Mouse (Mus musculus) 3134 (cell line): ENCODE results near the gene Fmo9.

ENCODE experiments used
- DNase-seq: peaks from one replicate; pipeline ENCODE4 v3.0.0-alpha.2; 2011; ENCODE audit warnings: low spot score; ENCODE audit not compliant: insufficient read length; ENCODE audit errors: extremely low read depth

Fmo9 gene

GRCm38 (mm10) chr1:166681745-166682144, at the start of gene Fmo9:
Fmo9 (minus strand) TSS chr1:166681845.
- DNase-seq: no peak

- no peak for DNase-seq
Measured at GRCm38 (mm10) chr1:166730886-166731285, 49.2 kb upstream of the Fmo9 start.

- DNase-seq: no peak
Measured at GRCm38 (mm10) chr1:166730215-166730614, 48.6 kb upstream of the Fmo9 start.

GRCm38 (mm10) chr1:166710861-166711260, 29.2 kb upstream of the Fmo9 start:
- no peak for DNase-seq

GRCm38 (mm10) chr1:166702270-166702912, 20.7 kb upstream of the Fmo9 start:
- DNase-seq: no peak

- DNase-seq: no peak
Measured at GRCm38 (mm10) chr1:166669264-166669663, 12.4 kb downstream of the Fmo9 start.

GRCm38 (mm10) chr1:166660800-166661199, 20.8 kb downstream of the Fmo9 start:
- no peak for DNase-seq

- DNase-seq: no peak
Measured at GRCm38 (mm10) chr1:166647593-166647992, 34.1 kb downstream of the Fmo9 start, which contains the start of gene Gm4847. Gm4847 (minus strand) TSS chr1:166647693.
